Mouse (Mus musculus): Measurements from ENCODE around the gene Mthfd1l.

Gene Mthfd1l

GRCm38 (mm10) chr10:3978326-3978725 lies 5.4 kb downstream of the Mthfd1l start:
- DNase-seq (ENCODE audit: low spot score) = no peak

GRCm38 (mm10) chr10:3978792-3979488 lies 6.0 kb downstream of the Mthfd1l start:
- DNase-seq (ENCODE audit: low spot score) = no peak

GRCm38 (mm10) chr10:3980231-3980630 lies 7.3 kb downstream of the Mthfd1l start:
- no peak for DNase-seq (ENCODE audit: low spot score)

GRCm38 (mm10) chr10:3990295-3990883 lies 17.5 kb downstream of the Mthfd1l start:
- no peak for DNase-seq (ENCODE audit: low spot score)

- DNase-seq (ENCODE audit: low spot score) = no peak
Observed at GRCm38 (mm10) chr10:3993365-3994102, 20.6 kb downstream of the Mthfd1l start.

GRCm38 (mm10) chr10:3995277-3995676 lies 22.4 kb downstream of the Mthfd1l start:
- no peak for DNase-seq (ENCODE audit: low spot score)

GRCm38 (mm10) chr10:3996170-3996876 lies 23.4 kb downstream of the Mthfd1l start:
- peak; percentile 51 for DNase-seq (ENCODE audit: low spot score)

GRCm38 (mm10) chr10:3997851-3998426 lies 25.0 kb downstream of the Mthfd1l start:
- no peak for DNase-seq (ENCODE audit: low spot score)

- no peak for DNase-seq (ENCODE audit: low spot score)
Observed at GRCm38 (mm10) chr10:4002711-4003110, 29.8 kb downstream of the Mthfd1l start.

- DNase-seq (ENCODE audit: low spot score) = no peak
Observed at GRCm38 (mm10) chr10:4005191-4005590, 32.3 kb downstream of the Mthfd1l start.

- no peak for DNase-seq (ENCODE audit: low spot score)
Observed at GRCm38 (mm10) chr10:4006296-4007015, 33.5 kb downstream of the Mthfd1l start.

- no peak for DNase-seq (ENCODE audit: low spot score)
Observed at GRCm38 (mm10) chr10:4022628-4023303, 49.8 kb downstream of the Mthfd1l start.

- DNase-seq (ENCODE audit: low spot score) = no peak
Observed at GRCm38 (mm10) chr10:4026616-4027015, 53.7 kb downstream of the Mthfd1l start.

GRCm38 (mm10) chr10:4027466-4027865 lies 54.5 kb downstream of the Mthfd1l start:
- DNase-seq (ENCODE audit: low spot score) = no peak

- DNase-seq (ENCODE audit: low spot score) = no peak
Observed at GRCm38 (mm10) chr10:4028851-4029442, 56.0 kb downstream of the Mthfd1l start.

- DNase-seq (ENCODE audit: low spot score) = no peak
Observed at GRCm38 (mm10) chr10:4033761-4034160, 60.8 kb downstream of the Mthfd1l start.

- no peak for DNase-seq (ENCODE audit: low spot score)
Observed at GRCm38 (mm10) chr10:4036476-4036875, 63.6 kb downstream of the Mthfd1l start.

- no peak for DNase-seq (ENCODE audit: low spot score)
Observed at GRCm38 (mm10) chr10:4037066-4037465, 64.1 kb downstream of the Mthfd1l start.

GRCm38 (mm10) chr10:4038576-4038975 lies 65.7 kb downstream of the Mthfd1l start:
- no peak for DNase-seq (ENCODE audit: low spot score)

- no peak for DNase-seq (ENCODE audit: low spot score)
Observed at GRCm38 (mm10) chr10:4041691-4042090, 68.8 kb downstream of the Mthfd1l start.
